Comparison of ENCODE assay signal across 8 mouse cellular contexts in the genomic region with DNA sequence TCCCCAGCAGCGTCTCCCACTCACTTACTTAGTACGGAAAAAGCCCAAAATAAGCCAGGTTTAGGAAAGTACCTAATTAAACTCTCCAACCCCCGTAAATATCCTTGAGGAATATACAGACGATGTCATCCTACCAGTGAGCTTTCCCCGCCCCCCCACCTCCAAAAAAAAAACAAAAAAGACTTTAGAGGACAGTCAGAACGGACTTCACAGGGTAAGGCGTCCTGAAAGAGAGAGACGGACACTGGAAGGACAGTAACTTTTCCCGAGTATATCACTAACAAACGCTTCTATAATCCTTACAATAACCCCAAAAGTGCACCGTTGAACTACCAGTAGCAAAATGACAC. TPM values are rescaled to one million over a fixed set of nuclear protein-coding genes. Genes with fewer than 3 reads are reported as not detected.
DNase-seq lines count a peak whose midpoint lies in the region; ATAC-seq lines count a peak whose summit lies in the region.

No protein-coding gene starts in this region.

- 12% methylated on average over 11 of the region's 11 CpGs for WGBS in kidney, embryonic 14.5 days
- WGBS in embryonic facial prominence, embryonic 11.5 days = 12% methylated on average over 11 of the region's 11 CpGs
- WGBS in intestine, embryonic 14.5 days = 7% methylated on average over 11 of the region's 11 CpGs
- 9% methylated on average over 11 of the region's 11 CpGs for WGBS in midbrain, embryonic 16.5 days

- H3K27ac ChIP-seq in kidney, embryonic 14.5 days (ENCODE audit: low read depth, low read length) = no peak overlapping the region
- no peak overlapping the region for H3K27ac ChIP-seq in embryonic facial prominence, embryonic 11.5 days (replicated peaks; ENCODE audit: low read depth, low read length)
- peak overlapping the region; percentile 67 for H3K27ac ChIP-seq in intestine, embryonic 14.5 days (ENCODE audit: low read depth)
- no peak overlapping the region for H3K27ac ChIP-seq in midbrain, embryonic 16.5 days (ENCODE audit: low read length)

- H3K36me3 ChIP-seq in kidney, embryonic 14.5 days (ENCODE audit: control insufficient read depth, insufficient read depth, low read length) = peaks cover 12% of the 10 kb centered on the region
- H3K36me3 ChIP-seq in embryonic facial prominence, embryonic 11.5 days (replicated peaks; ENCODE audit: control insufficient read depth, insufficient read depth, low read depth, low read length) = peaks cover 5% of the 10 kb centered on the region
- peaks cover 12% of the 10 kb centered on the region for H3K36me3 ChIP-seq in intestine, embryonic 14.5 days (ENCODE audit: control insufficient read depth, insufficient read depth, low read length)
- H3K36me3 ChIP-seq in midbrain, embryonic 16.5 days (ENCODE audit: control insufficient read depth, insufficient read depth, low read length) = no peaks in the 10 kb centered on the region

- peak overlapping the region; percentile 73 for H3K4me2 ChIP-seq in kidney, embryonic 14.5 days (replicated peaks; ENCODE audit: low read depth, low read length)
- H3K4me2 ChIP-seq in embryonic facial prominence, embryonic 11.5 days (ENCODE audit: low read depth, low read length) = peak overlapping the region; percentile 47
- H3K4me2 ChIP-seq in intestine, embryonic 14.5 days (ENCODE audit: low read length) = peak overlapping the region; percentile 55
- H3K4me2 ChIP-seq in midbrain, embryonic 16.5 days (ENCODE audit: low read length) = peak overlapping the region; percentile 61

- no peaks in the 10 kb centered on the region for H3K9me3 ChIP-seq in kidney, embryonic 14.5 days (ENCODE audit: control insufficient read depth, low read length)
- H3K9me3 ChIP-seq in embryonic facial prominence, embryonic 11.5 days (replicated peaks; ENCODE audit: control insufficient read depth, low read length) = no peaks in the 10 kb centered on the region
- no peaks in the 10 kb centered on the region for H3K9me3 ChIP-seq in intestine, embryonic 14.5 days (ENCODE audit: control insufficient read depth, low read length)
- no peaks in the 10 kb centered on the region for H3K9me3 ChIP-seq in midbrain, embryonic 16.5 days (replicated peaks; ENCODE audit: control insufficient read depth, low read length, poor library complexity, severe bottlenecking)

- ATAC-seq in kidney, embryonic 14.5 days (ENCODE audit: low FRiP score, low TSS enrichment) = peak; percentile 1; the same call in 1 of the 2 replicates
- peak; percentile 2; the same call in 1 of the 2 replicates for ATAC-seq in embryonic facial prominence, embryonic 11.5 days (replicated peaks; ENCODE audit: insufficient number of reproducible peaks, low FRiP score, low TSS enrichment, low read depth)
- 0 out of 2 replicates have a peak, but pooled peaks have one; percentile 1 for ATAC-seq in intestine, embryonic 14.5 days (replicated peaks; ENCODE audit: low FRiP score, low TSS enrichment, low read depth)
- ATAC-seq in midbrain, embryonic 16.5 days = peak; percentile 49

- no peaks in the 10 kb centered on the region; the same call in 1 of the 2 replicates for H3K27me3 ChIP-seq in kidney, embryonic 14.5 days (ENCODE audit: control insufficient read depth, insufficient read depth, low read length)
- no peaks in the 10 kb centered on the region for H3K27me3 ChIP-seq in embryonic facial prominence, embryonic 11.5 days (ENCODE audit: control insufficient read depth, insufficient read depth, low read length)
- no peaks in the 10 kb centered on the region for H3K27me3 ChIP-seq in intestine, embryonic 14.5 days (replicated peaks; ENCODE audit: control insufficient read depth, insufficient read depth, low read length)
- no peaks in the 10 kb centered on the region; the same call in 1 of the 2 replicates for H3K27me3 ChIP-seq in midbrain, embryonic 16.5 days (ENCODE audit: control insufficient read depth, insufficient read depth, low read depth, low read length)

- H3K4me3 ChIP-seq in kidney, embryonic 14.5 days (ENCODE audit: low read length) = peak overlapping the region; percentile 87
- peak overlapping the region; percentile 75 for H3K4me3 ChIP-seq in embryonic facial prominence, embryonic 11.5 days (ENCODE audit: low read depth, low read length)
- peak overlapping the region; percentile 76 for H3K4me3 ChIP-seq in intestine, embryonic 14.5 days (ENCODE audit: low read depth, low read length)
- H3K4me3 ChIP-seq in midbrain, embryonic 16.5 days (ENCODE audit: low read depth, low read length) = peak overlapping the region; percentile 67

- H3K4me1 ChIP-seq in kidney, embryonic 14.5 days (ENCODE audit: control insufficient read depth, insufficient read depth, low read length) = peaks cover 5% of the 10 kb centered on the region; the same call in 1 of the 2 replicates
- peaks cover 2% of the 10 kb centered on the region; the same call in 1 of the 2 replicates for H3K4me1 ChIP-seq in embryonic facial prominence, embryonic 11.5 days (ENCODE audit: control insufficient read depth, insufficient read depth, low read length)
- peaks cover 15% of the 10 kb centered on the region for H3K4me1 ChIP-seq in intestine, embryonic 14.5 days (replicated peaks; ENCODE audit: control insufficient read depth, insufficient read depth, low read length)
- H3K4me1 ChIP-seq in midbrain, embryonic 16.5 days (ENCODE audit: control insufficient read depth, insufficient read depth, low read length) = peaks cover 24% of the 10 kb centered on the region

- peak overlapping the region; percentile 86 for H3K9ac ChIP-seq in kidney, embryonic 14.5 days (ENCODE audit: low read depth, low read length)
- H3K9ac ChIP-seq in embryonic facial prominence, embryonic 11.5 days (replicated peaks; ENCODE audit: low read length) = peak overlapping the region; percentile 48
- peak overlapping the region; percentile 84 for H3K9ac ChIP-seq in intestine, embryonic 14.5 days (ENCODE audit: low read length)
- H3K9ac ChIP-seq in midbrain, embryonic 16.5 days (ENCODE audit: low read depth, low read length) = peak overlapping the region; percentile 52; the same call in 1 of the 2 replicates

- no peak for DNase-seq in kidney, postnatal 25 days
- no peak for DNase-seq in embryonic facial prominence, embryonic 11.5 days (ENCODE audit: low spot score)
- DNase-seq in intestine, embryonic 14.5 days (ENCODE audit: low spot score) = no peak
- DNase-seq in adipocyte (ENCODE audit: low spot score) = no peak
- no peak for DNase-seq in frontal cortex, postnatal 36 days (ENCODE audit: low spot score in 2 of 2)
- DNase-seq in thymus, postnatal 14 days = no peak

RNA-seq across cellular contexts. Expression of a gene that starts 0.3 kb away (rescaled TPM):
- polyA plus RNA-seq in kidney, embryonic 14.5 days (2014; fragmentation: Nextera tagmentation; extraction: Ambion mirVana) = 73.3 and 84.7 TPM in 2 replicates
- polyA plus RNA-seq in embryonic facial prominence, embryonic 11.5 days (2014; fragmentation: Nextera tagmentation; extraction: Ambion mirVana) = 98.3 and 102 TPM in 2 replicates
- 64.1 and 71.2 TPM in 2 replicates for polyA plus RNA-seq in intestine, embryonic 14.5 days (2014; fragmentation: Nextera tagmentation; extraction: Ambion mirVana)
- polyA plus RNA-seq in midbrain, embryonic 16.5 days (2015; fragmentation: Nextera tagmentation; extraction: Ambion mirVana) = 30.2 and 31.1 TPM in 2 replicates

RNA-seq across cellular contexts. Expression of a gene that starts 16.1 kb away (rescaled TPM):
- polyA plus RNA-seq in kidney, embryonic 14.5 days (2014; fragmentation: Nextera tagmentation; extraction: Ambion mirVana) = 1.0 and 2.0 TPM in 2 replicates
- polyA plus RNA-seq in embryonic facial prominence, embryonic 11.5 days (2014; fragmentation: Nextera tagmentation; extraction: Ambion mirVana) = 2.4 and 3.0 TPM in 2 replicates
- polyA plus RNA-seq in intestine, embryonic 14.5 days (2014; fragmentation: Nextera tagmentation; extraction: Ambion mirVana) = 1.2 and 1.3 TPM in 2 replicates
- polyA plus RNA-seq in midbrain, embryonic 16.5 days (2015; fragmentation: Nextera tagmentation; extraction: Ambion mirVana) = 0.40 and 0.55 TPM in 2 replicates

RNA-seq across cellular contexts. Expression of a gene that starts 19.4 kb away (rescaled TPM):
- 117 and 129 TPM in 2 replicates for polyA plus RNA-seq in kidney, embryonic 14.5 days (2014; fragmentation: Nextera tagmentation; extraction: Ambion mirVana)
- 101 and 103 TPM in 2 replicates for polyA plus RNA-seq in embryonic facial prominence, embryonic 11.5 days (2014; fragmentation: Nextera tagmentation; extraction: Ambion mirVana)
- 104 and 120 TPM in 2 replicates for polyA plus RNA-seq in intestine, embryonic 14.5 days (2014; fragmentation: Nextera tagmentation; extraction: Ambion mirVana)
- polyA plus RNA-seq in midbrain, embryonic 16.5 days (2015; fragmentation: Nextera tagmentation; extraction: Ambion mirVana) = 89.1 and 91.2 TPM in 2 replicates

RNA-seq across cellular contexts. Expression of a gene that starts 25.0 kb away (rescaled TPM):
- 481 and 576 TPM in 2 replicates for polyA plus RNA-seq in kidney, embryonic 14.5 days (2014; fragmentation: Nextera tagmentation; extraction: Ambion mirVana)
- polyA plus RNA-seq in embryonic facial prominence, embryonic 11.5 days (2014; fragmentation: Nextera tagmentation; extraction: Ambion mirVana) = 453 and 469 TPM in 2 replicates
- 450 and 456 TPM in 2 replicates for polyA plus RNA-seq in intestine, embryonic 14.5 days (2014; fragmentation: Nextera tagmentation; extraction: Ambion mirVana)
- polyA plus RNA-seq in midbrain, embryonic 16.5 days (2015; fragmentation: Nextera tagmentation; extraction: Ambion mirVana) = 479 TPM in 2 replicates

RNA-seq across cellular contexts. Expression of a gene that starts 54.9 kb away (rescaled TPM):
- 33.6 and 35.2 TPM in 2 replicates for polyA plus RNA-seq in kidney, embryonic 14.5 days (2014; fragmentation: Nextera tagmentation; extraction: Ambion mirVana)
- polyA plus RNA-seq in embryonic facial prominence, embryonic 11.5 days (2014; fragmentation: Nextera tagmentation; extraction: Ambion mirVana) = 36.0 and 37.7 TPM in 2 replicates
- 28.0 and 33.0 TPM in 2 replicates for polyA plus RNA-seq in intestine, embryonic 14.5 days (2014; fragmentation: Nextera tagmentation; extraction: Ambion mirVana)
- polyA plus RNA-seq in midbrain, embryonic 16.5 days (2015; fragmentation: Nextera tagmentation; extraction: Ambion mirVana) = 4.0 and 4.7 TPM in 2 replicates
